Mouse (Mus musculus) kidney, adult 2 months (tissue): ENCODE measurements around the gene Utf1. TPM values are rescaled to one million over a fixed set of nuclear protein-coding genes. Genes with fewer than 3 reads are reported as not detected.

ENCODE experiments used
- DNase-seq: peaks from one replicate; pipeline ENCODE4 v3.0.0; 2021
- H3K27ac ChIP-seq: fragments of 200-500 bp; 2 replicates; pipeline ENCODE4 v1.5.1; 2012; ENCODE audit warnings: low read depth, low read length, control low read depth, inconsistent platforms; ENCODE audit not compliant: insufficient read depth
- H3K27me3 ChIP-seq: fragments of 200-500 bp; replicated peaks from 2 replicates; pipeline ENCODE4 v1.6.1; 2012; ENCODE audit warnings: mild to moderate bottlenecking, moderate library complexity, low read length, inconsistent platforms; ENCODE audit not compliant: control insufficient read depth, insufficient read depth
- H3K36me3 ChIP-seq: fragments of 200-500 bp; 2 replicates; pipeline ENCODE4 v1.6.1; 2012; ENCODE audit warnings: mild to moderate bottlenecking, moderate library complexity, low read length, inconsistent platforms; ENCODE audit not compliant: control insufficient read depth, insufficient read depth
- H3K4me1 ChIP-seq: fragments of 200-500 bp; 2 replicates; pipeline ENCODE4 v1.6.1; 2011; ENCODE audit warnings: low read length; ENCODE audit not compliant: control insufficient read depth, insufficient read depth
- H3K4me3 ChIP-seq: fragments of 200-500 bp; 2 replicates; pipeline ENCODE4 v1.5.1; 2011; ENCODE audit warnings: mild to moderate bottlenecking, low read depth, low read length, control low read depth; ENCODE audit not compliant: insufficient read depth
- CTCF ChIP-seq: fragments of 200-500 bp; conservative IDR thresholded peaks from 2 replicates; pipeline ENCODE4 v1.5.1; 2011; ENCODE audit warnings: low read depth, mild to moderate bottlenecking, control low read depth, low read length, moderate library complexity, mixed read lengths; ENCODE audit not compliant: insufficient read depth, insufficient read length
- POLR2A ChIP-seq: fragments of 200-500 bp; IDR thresholded peaks from one replicate; pipeline ENCODE4 v1.6.1; 2011; ENCODE audit warnings: low read depth, low read length, control low read depth
- WGBS: fragments of 180-500 bp; shearing (Covaris S2); methylation state at CpG from one replicate; pipeline ENCODE4 v1.1.7; 2018; 5-methylcytosine and 5-hydroxymethylcytosine counted together
- polyA plus RNA-seq: library from polyadenylated mRNA; depleted of rRNA; stranded (reverse); fragments of >200 nt; gene quantifications from 2 replicates; pipeline ENCODE4 v1.2.3, GENCODE M21; 2012

The Utf1 gene
- polyA plus RNA-seq, 1 experiment = 0.13 TPM

DNA sequence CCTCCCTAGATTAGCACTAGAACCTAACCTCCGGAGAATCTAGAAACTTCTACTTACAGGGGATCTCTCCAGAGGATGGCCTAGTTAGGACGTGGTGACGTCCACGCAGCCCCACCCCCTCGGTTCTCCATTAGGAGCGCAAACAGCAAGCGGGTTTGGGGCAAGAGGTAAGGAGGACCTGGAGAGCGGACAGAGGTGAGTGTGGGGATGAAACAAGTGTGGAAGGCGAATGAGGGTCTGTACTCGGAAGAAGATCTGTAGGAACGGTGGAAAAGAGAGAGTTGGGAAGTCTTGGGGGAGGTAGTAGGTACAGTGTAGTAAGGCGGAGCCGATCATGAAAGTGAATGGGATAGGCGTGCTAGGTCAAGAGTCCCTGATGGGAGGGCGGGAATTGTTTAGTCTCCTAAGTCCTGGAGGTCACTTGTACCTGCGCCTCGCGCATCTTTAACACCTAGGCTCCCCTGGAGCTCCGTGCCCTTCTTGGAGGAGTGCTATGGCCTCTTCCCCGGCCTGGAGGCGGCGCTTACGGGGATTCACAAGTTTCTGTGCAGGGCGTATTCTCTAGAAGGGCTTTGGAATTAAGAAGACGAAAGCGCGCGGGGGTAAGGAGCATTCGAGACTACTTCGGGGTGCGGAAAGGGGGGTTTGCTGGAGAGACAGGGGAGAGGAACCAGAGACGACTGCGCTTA lies 6.8 kb downstream of the Utf1 start:
- H3K36me3 ChIP-seq = no peaks in the 10 kb centered on the region
- DNase-seq = peak; percentile 46
- no peaks in the 10 kb centered on the region for H3K27me3 ChIP-seq
- peak overlapping the region; percentile 15; the same call in 1 of the 2 replicates for H3K27ac ChIP-seq
- 2% methylated on average over 33 of the region's 33 CpGs for WGBS
- H3K4me1 ChIP-seq = no peaks in the 10 kb centered on the region
- TF ChIP-seq POLR2A (no peak), CTCF (no peak)
- H3K4me3 ChIP-seq = peak overlapping the region; percentile 66

GRCm38 (mm10) chr7:139951079-139951478 lies 7.5 kb downstream of the Utf1 start:
- DNase-seq = peak; percentile 29
- Histone ChIP-seq H3K27ac (no peak overlapping the region), H3K4me3 (peak overlapping the region; percentile 66), H3K4me1 (no peaks in the 10 kb centered on the region), H3K36me3 (no peaks in the 10 kb centered on the region), H3K27me3 (no peaks in the 10 kb centered on the region)
- no peak for TF ChIP-seq CTCF
- TF ChIP-seq POLR2A = no peak
- WGBS = 6% methylated on average over 16 of the region's 16 CpGs

GRCm38 (mm10) chr7:139951991-139952633 lies 8.5 kb downstream of the Utf1 start:
- Histone ChIP-seq H3K27me3 (no peaks in the 10 kb centered on the region), H3K36me3 (no peaks in the 10 kb centered on the region), H3K4me3 (no peak overlapping the region), H3K27ac (no peak overlapping the region), H3K4me1 (no peaks in the 10 kb centered on the region)
- TF ChIP-seq POLR2A = no peak
- no peak for TF ChIP-seq CTCF
- DNase-seq = no peak
- 79% methylated on average over 6 of the region's 6 CpGs for WGBS

GRCm38 (mm10) chr7:139955505-139955904 lies 11.9 kb downstream of the Utf1 start:
- H3K4me1 ChIP-seq = no peaks in the 10 kb centered on the region
- WGBS = 84% methylated on average over 4 of the region's 4 CpGs
- H3K36me3 ChIP-seq = no peaks in the 10 kb centered on the region
- no peak for DNase-seq
- H3K4me3 ChIP-seq = no peak overlapping the region
- no peak for TF ChIP-seq CTCF
- no peak for TF ChIP-seq POLR2A
- no peaks in the 10 kb centered on the region for H3K27me3 ChIP-seq
- H3K27ac ChIP-seq = no peak overlapping the region

GRCm38 (mm10) chr7:139956658-139957057 lies 13.1 kb downstream of the Utf1 start:
- Histone ChIP-seq H3K36me3 (no peaks in the 10 kb centered on the region), H3K4me3 (no peak overlapping the region), H3K27me3 (no peaks in the 10 kb centered on the region), H3K27ac (no peak overlapping the region), H3K4me1 (no peaks in the 10 kb centered on the region)
- WGBS = 80% methylated on average over 3 of the region's 3 CpGs
- TF ChIP-seq CTCF (no peak), POLR2A (no peak)
- DNase-seq = no peak

DNA sequence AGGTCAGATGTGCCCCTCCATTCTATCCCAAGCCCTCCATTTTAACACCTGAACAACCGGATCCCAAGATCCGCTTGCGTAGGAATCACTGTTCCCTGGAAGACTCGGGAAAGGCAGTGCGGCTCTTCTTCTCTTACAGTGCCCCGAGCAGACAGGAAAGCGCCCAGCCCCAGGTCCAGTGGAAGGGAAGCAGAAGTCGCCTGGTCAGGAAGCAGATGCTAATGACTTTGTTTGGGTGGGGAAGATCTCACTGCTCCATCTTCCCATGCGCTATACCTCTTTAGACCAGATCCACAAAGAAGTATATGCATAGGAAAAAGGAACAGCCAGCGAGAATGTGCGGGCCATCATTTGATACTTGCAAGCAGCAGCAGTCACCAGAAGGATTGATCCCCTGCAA lies 13.8 kb downstream of the Utf1 start:
- H3K4me1 ChIP-seq = no peaks in the 10 kb centered on the region
- no peaks in the 10 kb centered on the region for H3K27me3 ChIP-seq
- no peak overlapping the region for H3K27ac ChIP-seq
- whole genome bisulfite sequencing = 50% methylated on average over 11 of the region's 11 CpGs
- H3K36me3 ChIP-seq = no peaks in the 10 kb centered on the region
- no peak for TF ChIP-seq CTCF
- TF ChIP-seq POLR2A = no peak
- no peak for DNase-seq
- H3K4me3 ChIP-seq = no peak overlapping the region

GRCm38 (mm10) chr7:139957958-139958357 lies 14.4 kb downstream of the Utf1 start:
- WGBS = 46% methylated on average over 11 of the region's 11 CpGs
- no peak overlapping the region for H3K27ac ChIP-seq
- H3K4me3 ChIP-seq = no peak overlapping the region
- no peaks in the 10 kb centered on the region for H3K36me3 ChIP-seq
- no peak for DNase-seq
- TF ChIP-seq POLR2A (no peak), CTCF (no peak)
- no peaks in the 10 kb centered on the region for H3K27me3 ChIP-seq
- no peaks in the 10 kb centered on the region for H3K4me1 ChIP-seq
